Mouse (Mus musculus): ENCODE data around the gene 1700029F12Rik.

GRCm38 (mm10) chr13:97080201-97080600 is 46.0 kb upstream of the 1700029F12Rik start:
- no peak for TF ChIP-seq CTCF (conservative IDR thresholded peaks at IDR 0.05; ENCODE audit: low read length)
- TF ChIP-seq NANOG (IDR thresholded peaks at IDR 0.05; ENCODE audit: borderline replicate concordance, low read length): no peak
- TF ChIP-seq POU5F1 (IDR thresholded peaks at IDR 0.05; ENCODE audit: borderline replicate concordance, low read length): no peak

Data from E14TG2a.4 (cell line).